Mouse (Mus musculus) frontal cortex, postnatal 10 days (tissue): Measurements from ENCODE around the gene Ascl5.

ENCODE experiments used
- DNase-seq, 2 experiments: peaks; one replicate each; pipeline ENCODE4 v3.0.0; 2022; ENCODE audit warnings: low spot score in 2 of 2, mixed read lengths in 1 of 2

Ascl5 gene

GRCm38 (mm10) chr1:136051465-136051864, 861 bp downstream of the Ascl5 start:
- DNase-seq, result peak; percentile 75 to 78

GRCm38 (mm10) chr1:136052547-136052946, 1.9 kb downstream of the Ascl5 start, which contains the start of gene Cacna1s:
Cacna1s (plus strand) TSS chr1:136052750.
- DNase-seq, result no peak

DNA sequence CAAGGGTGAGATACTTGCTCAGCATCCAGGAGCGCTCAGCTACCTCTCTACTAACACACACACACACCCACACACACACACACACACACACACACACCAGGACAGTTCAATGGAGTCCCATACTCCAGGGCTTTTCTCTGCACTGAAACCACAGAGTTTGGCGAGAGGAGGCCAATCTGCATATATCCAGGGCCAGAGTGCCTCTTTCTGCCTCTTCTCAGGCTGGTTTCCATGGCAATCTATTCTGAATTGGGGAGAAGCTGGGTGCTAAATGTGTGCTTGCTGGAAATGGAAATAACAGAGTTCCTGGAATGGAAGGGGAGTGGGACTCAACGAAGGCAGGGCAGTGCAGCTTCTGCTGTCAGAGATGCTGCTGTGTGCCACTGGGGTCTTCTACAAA, 5.2 kb downstream of the Ascl5 start:
- peak; percentile 55 to 58 for DNase-seq

DNA sequence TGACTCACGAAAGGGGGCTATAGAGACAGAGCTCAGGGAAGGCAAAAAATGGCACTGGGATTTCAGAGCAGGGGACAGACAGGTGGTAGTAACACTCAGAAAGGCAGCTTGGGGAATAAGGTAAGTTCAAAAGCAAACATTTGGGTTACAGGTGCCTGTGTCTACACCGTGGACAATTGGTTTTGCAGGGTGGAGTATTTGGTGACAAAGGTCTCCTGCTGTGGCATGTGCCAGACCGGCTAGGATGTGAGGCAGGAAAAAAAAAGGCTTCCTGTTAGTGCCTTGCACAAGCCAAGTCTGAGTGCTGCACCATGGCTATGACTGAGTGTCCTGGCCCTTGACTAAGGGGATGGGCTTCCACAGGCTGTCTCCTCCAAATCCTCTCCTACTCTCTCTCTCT, 8.0 kb downstream of the Ascl5 start:
- DNase-seq, result no peak

- peak; percentile 64 to 77 for DNase-seq
These were observed 10.6 kb downstream of the Ascl5 start for GRCm38 (mm10) chr1:136061041-136061789.

DNA sequence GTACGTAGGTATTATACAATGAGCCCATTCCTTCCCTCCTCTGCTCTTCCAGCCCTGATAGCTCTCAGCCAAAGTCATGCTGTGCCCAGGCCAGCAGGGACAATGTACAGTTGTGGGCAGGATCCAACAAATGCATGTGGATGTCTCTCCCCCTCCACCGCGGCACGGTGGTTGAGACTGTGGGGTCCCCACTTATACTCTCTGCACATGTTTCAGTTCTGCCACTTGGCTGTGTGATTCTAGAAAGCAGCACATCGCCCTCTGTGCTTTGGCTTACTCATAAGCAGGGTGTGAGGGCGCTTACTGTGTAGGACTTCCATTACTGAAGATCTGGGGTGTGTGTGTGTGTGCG, 11.2 kb downstream of the Ascl5 start:
- DNase-seq, result no peak

- no peak for DNase-seq
These were observed 13.4 kb downstream of the Ascl5 start for GRCm38 (mm10) chr1:136063991-136064390.

GRCm38 (mm10) chr1:136066621-136067020, 16.0 kb downstream of the Ascl5 start:
- no peak for DNase-seq

GRCm38 (mm10) chr1:136067579-136067978, 17.0 kb downstream of the Ascl5 start:
- DNase-seq, result no peak

- DNase-seq, result no peak
These were observed 25.5 kb downstream of the Ascl5 start for GRCm38 (mm10) chr1:136076086-136076485.

- no peak for DNase-seq
These were observed 27.1 kb downstream of the Ascl5 start for GRCm38 (mm10) chr1:136077656-136078055.

DNA sequence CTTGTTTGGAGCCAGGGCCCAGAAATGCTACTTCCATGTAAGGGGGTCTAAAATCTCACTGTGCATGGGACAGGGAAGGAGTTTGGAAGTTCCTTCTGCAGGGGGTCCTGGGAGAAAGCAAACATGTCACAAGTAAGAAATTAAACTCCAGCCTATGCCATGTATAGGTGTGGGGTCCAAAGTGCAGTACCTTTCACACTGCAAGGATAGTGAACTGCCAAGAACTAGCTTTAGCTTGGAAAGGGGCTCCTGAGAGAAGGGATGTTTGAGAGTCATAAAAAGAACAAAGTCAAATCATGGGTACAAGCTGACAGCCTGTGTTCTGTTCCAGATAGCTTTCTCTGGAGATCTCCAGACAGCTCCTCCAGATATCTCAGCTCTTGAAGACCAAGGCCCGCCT, 30.6 kb downstream of the Ascl5 start:
- DNase-seq, result no peak

GRCm38 (mm10) chr1:136085988-136086685, 35.5 kb downstream of the Ascl5 start:
- DNase-seq, result no peak

- no peak for DNase-seq
These were observed 39.0 kb downstream of the Ascl5 start for GRCm38 (mm10) chr1:136089368-136090165.

DNA sequence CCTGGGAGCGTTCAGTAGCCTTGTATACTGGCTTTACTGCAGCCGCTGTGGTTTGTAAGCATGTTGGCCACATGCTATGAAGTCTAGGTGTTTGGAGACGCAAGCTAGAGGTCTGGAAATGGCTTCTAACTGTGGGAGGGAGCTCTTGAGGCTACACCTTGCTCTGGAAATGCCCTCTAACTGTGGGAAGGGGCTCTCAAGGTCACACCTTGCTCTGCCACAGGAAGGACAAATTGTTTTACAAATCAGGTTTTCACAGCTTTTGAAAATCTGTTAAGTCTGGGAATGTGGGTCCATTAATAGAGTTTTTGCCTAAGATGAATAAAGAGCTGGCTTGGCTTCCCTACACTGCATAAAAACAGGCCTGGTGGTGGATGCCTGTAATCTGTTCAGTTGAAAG, 43.1 kb downstream of the Ascl5 start:
- no peak for DNase-seq

GRCm38 (mm10) chr1:136094807-136095206, 44.2 kb downstream of the Ascl5 start:
- no peak for DNase-seq
